Mouse (Mus musculus) forebrain, embryonic 11.5 days (tissue): ENCODE data around the gene Tor1a. TPM values are rescaled to one million over a fixed set of nuclear protein-coding genes. Genes with fewer than 3 reads are reported as not detected.

Source experiments
- ATAC-seq: fragments of 200-750 bp; cut with Nextera tagmentation; replicated peaks from 2 replicates; pipeline ENCODE4 v1.8.0; 2017; ENCODE audit warnings: moderate TSS enrichment; ENCODE audit not compliant: low FRiP score
- DNase-seq: peaks from one replicate; pipeline ENCODE4 v3.0.0-alpha.2; 2017; ENCODE audit warnings: low spot score
- H3K27ac ChIP-seq: fragments of 300-500 bp; sonication (generic); 2 replicates; pipeline ENCODE4 v1.5.1; 2014; ENCODE audit warnings: low read depth, low read length
- H3K27me3 ChIP-seq: fragments of 300-500 bp; sonication (generic); 2 replicates; pipeline ENCODE4 v1.6.1; 2014; ENCODE audit warnings: mild to moderate bottlenecking, low read length, mixed read lengths; ENCODE audit not compliant: control insufficient read depth, insufficient read depth
- H3K36me3 ChIP-seq: fragments of 300-500 bp; sonication (generic); 2 replicates; pipeline ENCODE4 v1.6.1; 2014; ENCODE audit warnings: mild to moderate bottlenecking, low read length, moderate library complexity, mixed read lengths; ENCODE audit not compliant: control insufficient read depth, insufficient read depth
- H3K4me1 ChIP-seq: fragments of 300-500 bp; sonication (generic); replicated peaks from 2 replicates; pipeline ENCODE4 v1.6.1; 2014; ENCODE audit warnings: low read length, mixed read lengths; ENCODE audit not compliant: control insufficient read depth, insufficient read depth
- H3K4me2 ChIP-seq: fragments of 300-500 bp; sonication (generic); 2 replicates; pipeline ENCODE4 v1.6.1; 2014; ENCODE audit warnings: low read depth, mild to moderate bottlenecking, low read length, moderate library complexity, mixed read lengths; ENCODE audit not compliant: severe bottlenecking
- H3K4me3 ChIP-seq: fragments of 300-500 bp; sonication (generic); 2 replicates; pipeline ENCODE4 v1.5.1; 2014; ENCODE audit warnings: low read depth, low read length
- H3K9ac ChIP-seq: fragments of 300-500 bp; sonication (generic); 2 replicates; pipeline ENCODE4 v1.6.1; 2014; ENCODE audit warnings: low read length
- H3K9me3 ChIP-seq: fragments of 300-500 bp; sonication (generic); 2 replicates; pipeline ENCODE4 v1.6.1; 2016; ENCODE audit warnings: low read length, mixed read lengths; ENCODE audit not compliant: control insufficient read depth
- WGBS: fragments of 180-500 bp; shearing (Covaris S2); extraction: QIAGEN DNeasy Blood & Tissue Kit; methylation state at CpG from one replicate; pipeline ENCODE4 v1.1.7; 2014; 5-methylcytosine and 5-hydroxymethylcytosine counted together
- polyA plus RNA-seq: library from polyadenylated mRNA; unstranded; fragments of >200 nt; fragmentation: Nextera tagmentation; extraction: Ambion mirVana; gene quantifications from 2 replicates; pipeline ENCODE4 v1.2.1, GENCODE M21; 2014

Tor1a gene
- polyA plus RNA-seq, 1 experiment from 2014 or later: 85.1 TPM

- no peak overlapping the region for H3K9ac ChIP-seq
- no peak overlapping the region for H3K27ac ChIP-seq
- ATAC-seq (no peak), DNase-seq (no peak)
- H3K9me3 ChIP-seq: no peaks in the 10 kb centered on the region
- no peaks in the 10 kb centered on the region for H3K4me1 ChIP-seq
- no peak overlapping the region for H3K4me3 ChIP-seq
- no peak overlapping the region for H3K4me2 ChIP-seq
- H3K27me3 ChIP-seq: no peaks in the 10 kb centered on the region
- 90% methylated on average over 4 of the region's 4 CpGs for WGBS
- no peaks in the 10 kb centered on the region for H3K36me3 ChIP-seq
Measured at GRCm38 (mm10) chr2:30994853-30995252, 27.1 kb upstream of the Tor1a start.

- H3K27ac ChIP-seq: no peak overlapping the region
- H3K27me3 ChIP-seq: no peaks in the 10 kb centered on the region
- ATAC-seq (no peak), DNase-seq (no peak)
- H3K9me3 ChIP-seq: no peaks in the 10 kb centered on the region
- H3K9ac ChIP-seq: no peak overlapping the region
- no peaks in the 10 kb centered on the region for H3K4me1 ChIP-seq
- WGBS: 92% methylated on average over 9 of the region's 9 CpGs
- H3K36me3 ChIP-seq: no peaks in the 10 kb centered on the region
- no peak overlapping the region for H3K4me2 ChIP-seq
- H3K4me3 ChIP-seq: no peak overlapping the region
Measured at GRCm38 (mm10) chr2:30990221-30990620, 22.5 kb upstream of the Tor1a start.

- Histone ChIP-seq H3K9ac (no peak overlapping the region), H3K4me2 (no peak overlapping the region), H3K36me3 (no peaks in the 10 kb centered on the region), H3K4me1 (peaks cover 3% of the 10 kb centered on the region; the same call in 1 of the 2 replicates), H3K4me3 (no peak overlapping the region), H3K27ac (no peak overlapping the region), H3K9me3 (no peaks in the 10 kb centered on the region), H3K27me3 (no peaks in the 10 kb centered on the region)
- ATAC-seq: no peak
- 31% methylated on average over 17 of the region's 17 CpGs for WGBS
- no peak for DNase-seq
Measured at GRCm38 (mm10) chr2:30985111-30986020, 17.6 kb upstream of the Tor1a start.

DNA sequence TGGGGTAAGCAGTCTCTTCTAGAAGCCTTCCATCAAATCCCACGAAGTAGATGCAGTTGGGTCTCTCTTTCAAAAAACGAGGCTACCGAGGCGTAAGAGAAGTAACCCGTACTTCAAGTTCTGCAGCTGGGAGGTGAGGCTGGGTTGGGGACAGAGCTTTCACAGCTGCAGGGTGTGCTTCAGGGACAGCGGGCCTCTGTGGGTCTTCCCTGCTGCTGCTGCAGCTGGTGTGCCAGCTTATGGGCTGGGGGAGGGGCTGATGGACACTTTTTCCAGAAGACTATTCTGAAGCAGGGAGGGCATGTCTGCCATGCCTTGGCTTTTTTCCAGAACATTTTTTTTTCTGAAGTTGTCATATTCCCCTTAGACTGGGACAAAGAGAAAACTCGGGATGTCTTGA is 15.3 kb upstream of the Tor1a start:
- peaks cover 3% of the 10 kb centered on the region; the same call in 1 of the 2 replicates for H3K4me1 ChIP-seq
- no peak for DNase-seq
- 60% methylated on average over 7 of the region's 7 CpGs for WGBS
- H3K9ac ChIP-seq: no peak overlapping the region
- no peak overlapping the region for H3K27ac ChIP-seq
- no peaks in the 10 kb centered on the region for H3K27me3 ChIP-seq
- peak overlapping the region; percentile 78 for H3K4me3 ChIP-seq
- H3K4me2 ChIP-seq: peak overlapping the region; percentile 78
- no peaks in the 10 kb centered on the region for H3K9me3 ChIP-seq
- no peaks in the 10 kb centered on the region; the same call in 1 of the 2 replicates for H3K36me3 ChIP-seq
- no peak for ATAC-seq

DNA sequence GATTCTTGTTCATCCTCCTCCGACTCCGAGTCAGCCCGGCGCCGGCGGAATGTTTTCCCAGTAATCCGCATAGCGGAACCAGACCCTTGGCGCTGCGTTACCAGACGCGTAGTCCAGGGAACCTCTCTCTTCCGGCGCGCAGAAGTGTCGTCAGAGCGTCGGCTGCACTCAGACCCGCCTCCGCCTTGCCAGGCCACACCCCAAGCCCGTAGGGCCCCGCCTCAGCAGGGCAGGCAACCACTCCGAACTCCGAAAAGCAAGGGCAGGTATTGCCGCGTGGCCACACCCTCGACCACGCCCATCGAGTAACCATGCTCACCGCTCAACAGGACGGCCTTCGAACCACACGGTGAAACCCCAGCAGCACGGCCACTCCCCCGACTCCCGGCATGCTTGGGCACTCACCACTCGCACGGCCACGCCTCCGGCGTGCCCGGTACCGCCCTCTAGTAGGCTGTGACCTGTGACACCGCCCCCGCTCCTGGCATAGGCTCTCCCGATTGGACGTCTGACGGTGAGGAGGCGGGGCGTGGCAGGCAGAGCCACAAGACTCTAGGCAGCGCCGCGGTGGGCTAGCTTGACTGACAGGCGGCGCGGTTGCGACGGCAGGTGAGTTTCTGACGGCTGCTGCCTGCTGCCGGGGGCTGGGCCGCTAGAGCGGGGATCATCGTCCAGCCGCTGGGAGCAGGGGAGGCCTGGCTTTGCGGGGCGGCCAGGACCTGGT is 14.2 kb upstream of the Tor1a start, which contains the start of the genes BC005624 and Usp20:
BC005624 (minus strand) TSS at position 412 of the 724 bp plus-strand sequence.
Usp20 (plus strand) TSS at position 490 of the 724 bp plus-strand sequence.
- peak within 1 kb of the TSS; percentile 66 for H3K9ac ChIP-seq
- ATAC-seq: peak; percentile 97
- H3K4me3 ChIP-seq: peak within 1 kb of the TSS; percentile 78
- peak within 1 kb of the TSS; percentile 78 for H3K4me2 ChIP-seq
- peaks cover 3% of the 10 kb centered on the region; the same call in 1 of the 2 replicates for H3K4me1 ChIP-seq
- under 1% methylated on average over 65 of the region's 66 CpGs for WGBS
- H3K36me3 ChIP-seq: no peaks in the 10 kb centered on the region; the same call in 1 of the 2 replicates
- H3K27me3 ChIP-seq: no peaks in the 10 kb centered on the region
- H3K27ac ChIP-seq: 0 out of 2 replicates have a peak within 1 kb of the TSS, but pooled peaks have one; percentile 18
- no peaks in the 10 kb centered on the region for H3K9me3 ChIP-seq
- peak; percentile 100 for DNase-seq

- Histone ChIP-seq H3K4me1 (peaks cover 6% of the 10 kb centered on the region), H3K27ac (no peak overlapping the region), H3K36me3 (peaks cover 14% of the 10 kb centered on the region; the same call in 1 of the 2 replicates), H3K9ac (peak overlapping the region; percentile 74), H3K27me3 (no peaks in the 10 kb centered on the region), H3K4me3 (peak overlapping the region; percentile 75), H3K4me2 (peak overlapping the region; percentile 79), H3K9me3 (no peaks in the 10 kb centered on the region)
- no peak for DNase-seq
- ATAC-seq: no peak
- 25% methylated on average over 16 of the region's 16 CpGs for WGBS
Measured at GRCm38 (mm10) chr2:30966826-30967225, 907 bp downstream of the Tor1a start.

- H3K4me1 ChIP-seq: peaks cover 6% of the 10 kb centered on the region
- no peak overlapping the region for H3K9ac ChIP-seq
- DNase-seq (no peak), ATAC-seq (no peak)
- H3K9me3 ChIP-seq: no peaks in the 10 kb centered on the region
- no peak overlapping the region for H3K4me3 ChIP-seq
- WGBS: 96% methylated on average over 8 of the region's 8 CpGs
- no peak overlapping the region for H3K4me2 ChIP-seq
- no peaks in the 10 kb centered on the region for H3K27me3 ChIP-seq
- peaks cover 22% of the 10 kb centered on the region for H3K36me3 ChIP-seq
- no peak overlapping the region for H3K27ac ChIP-seq
Measured at GRCm38 (mm10) chr2:30965627-30966026, 2.1 kb downstream of the Tor1a start.

DNA sequence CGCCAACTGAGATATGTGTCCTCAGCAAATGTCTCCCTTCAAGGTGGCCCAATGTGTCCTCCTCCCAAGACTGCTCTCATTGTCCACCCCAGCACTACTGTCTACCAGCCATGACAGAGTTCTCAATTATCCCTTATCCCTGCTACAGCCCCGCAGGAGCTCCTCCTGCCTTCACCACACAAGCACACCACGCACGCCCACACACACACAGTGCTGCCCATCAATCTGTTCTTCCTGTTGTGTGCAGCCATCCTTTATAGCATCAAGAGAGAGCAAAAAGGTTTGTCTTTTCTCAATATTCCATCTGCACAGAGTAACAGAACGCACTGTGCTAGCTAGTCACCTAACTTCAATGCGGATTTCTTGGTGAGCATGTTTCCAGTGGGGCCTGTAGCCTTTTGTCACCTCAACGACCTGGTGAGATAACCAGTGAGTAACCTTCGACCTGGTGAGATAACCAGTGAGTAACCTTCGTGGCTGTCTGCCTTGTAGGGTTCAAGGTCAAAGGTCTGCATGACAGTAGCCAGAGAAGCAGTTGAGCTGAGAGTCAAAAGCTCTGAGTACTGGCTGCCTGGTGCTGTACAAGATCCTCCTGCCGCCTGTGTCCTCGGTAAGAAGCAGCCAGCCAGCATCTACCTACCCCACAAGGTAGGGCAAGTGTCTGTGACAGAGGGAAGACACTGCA is 5.0 kb downstream of the Tor1a start:
- H3K4me1 ChIP-seq: peaks cover 6% of the 10 kb centered on the region
- 90% methylated on average over 11 of the region's 11 CpGs for WGBS
- H3K4me2 ChIP-seq: no peak overlapping the region
- H3K27me3 ChIP-seq: no peaks in the 10 kb centered on the region
- no peak overlapping the region for H3K9ac ChIP-seq
- H3K27ac ChIP-seq: no peak overlapping the region
- no peak overlapping the region for H3K4me3 ChIP-seq
- H3K36me3 ChIP-seq: peaks cover 25% of the 10 kb centered on the region
- ATAC-seq (no peak), DNase-seq (no peak)
- H3K9me3 ChIP-seq: no peaks in the 10 kb centered on the region
